ENCODE assay signal across 10 mouse cellular contexts in the genomic region with DNA sequence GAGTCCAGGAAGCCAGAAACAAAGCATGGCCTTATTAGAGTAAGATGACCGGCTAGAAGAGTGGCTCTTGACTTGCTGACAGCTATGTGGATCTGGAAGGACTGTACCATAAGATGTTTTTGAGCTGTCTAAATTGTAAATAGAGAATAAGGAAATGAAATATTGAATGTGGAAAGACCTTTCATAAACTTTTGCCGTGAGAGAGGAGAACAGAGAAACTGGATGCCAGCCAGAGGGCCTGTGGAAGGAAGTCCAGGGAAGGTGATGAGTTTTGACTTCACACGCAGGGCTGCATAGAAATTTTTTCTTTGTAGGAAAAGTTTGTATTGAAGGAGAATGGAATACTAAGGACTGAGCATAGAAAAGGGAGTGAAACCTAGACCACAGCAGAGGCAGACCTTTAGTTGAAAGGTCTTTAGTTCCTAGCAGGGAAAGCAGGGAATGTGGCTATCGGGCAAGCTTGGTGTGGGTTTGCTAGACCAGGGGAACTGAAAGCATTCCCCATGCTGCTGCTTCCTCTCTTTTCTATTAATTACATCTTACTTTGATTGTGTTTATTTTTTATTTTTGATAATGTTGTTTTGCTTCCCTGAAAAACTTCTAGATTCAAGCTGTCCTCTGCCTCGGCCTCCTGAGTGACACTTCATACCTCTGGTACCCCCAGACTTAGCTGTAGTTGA. TPM values are rescaled to one million over a fixed set of nuclear protein-coding genes. Genes with fewer than 3 reads are reported as not detected.
DNase-seq lines count a peak whose midpoint lies in the region; TF ChIP-seq lines count a peak whose summit lies in the region.
"Had no signal": no experiment of that assay in that cellular context is flagged by ENCODE, and none has a peak within 500 bp of the region (broad histone marks: within the 10 kb centered on the region; RNA-seq: fewer than 3 reads in every experiment).

No protein-coding gene starts in this region.

- peaks cover 8% of the 10 kb centered on the region for H3K4me1 ChIP-seq in lung, adult 2 months (ENCODE audit: control insufficient read depth, insufficient read depth, low read length)
- H3K4me1 ChIP-seq: forebrain, embryonic 12.5 days; midbrain, embryonic 10.5 days had no signal

- no peak for TF ChIP-seq POLR2A in lung, adult 2 months (IDR thresholded peaks at IDR 0.05; ENCODE audit: borderline replicate concordance, extremely low read depth, low read depth, low read length)

- H3K4me3 ChIP-seq in lung, adult 2 months (replicated peaks; ENCODE audit: extremely low read depth, low read depth, low read length), result no peak overlapping the region
- H3K4me3 ChIP-seq: forebrain, embryonic 12.5 days; midbrain, embryonic 10.5 days had no signal

- TF ChIP-seq CTCF in lung, adult 2 months (IDR thresholded peaks at IDR 0.05; ENCODE audit: insufficient read depth, low read length), result no peak

- whole genome bisulfite sequencing in lung, adult 2 months, result 38% methylated on average over 5 of the region's 5 CpGs

- peak; percentile 7 to 33 for DNase-seq in heart, postnatal 10 days
- no peak for DNase-seq in heart, adult 9 months (ENCODE audit: low spot score in 2 of 2)
- DNase-seq in lung, adult 18-20 months, result peak; percentile 14 to 19
- DNase-seq in lung, adult 2 months, result no peak
- DNase-seq in lung, postnatal 14 days, result peak; percentile 18
- DNase-seq in ovary, postnatal 14 days (ENCODE audit: low spot score), result no peak
- no peak for DNase-seq in cerebellum, adult 8-10 months
- DNase-seq: gastrocnemius, postnatal 25 days had no signal

- intact Hi-C loops in heart, postnatal 10 days (cut with DNase I), result no loop called here

RNA-seq across cellular contexts. Expression of gene Dop1a, which starts 11.6 kb away (rescaled TPM):
- 10 to 100 TPM; 23.4 to 26.8 TPM for total RNA-seq in heart, postnatal 10 days (2021)
- polyA plus RNA-seq in lung, adult 2 months (2012; rRNA removed), result 9.0 and 13.3 TPM in 2 replicates

RNA-seq across cellular contexts. Expression of gene Ube2cbp, which starts 13.8 kb away (rescaled TPM):
- 1 to 10 TPM; 1.9 to 2.7 TPM for total RNA-seq in heart, postnatal 10 days (2021)
- polyA plus RNA-seq in lung, adult 2 months (2012; rRNA removed), result 0.67 and 0.77 TPM in 2 replicates

Comparison
In these comparisons a context has a peak if more than half of its experiments do, and no peak if none do; other contexts are left out.
1. DNase-seq: peak in heart, postnatal 10 days (2 of 2), lung, adult 18-20 months (2 of 2) and lung, postnatal 14 days (single experiment); none in heart, adult 9 months (0 of 2), lung, adult 2 months (single experiment), ovary, postnatal 14 days (single experiment) and cerebellum, adult 8-10 months (single experiment).